ENCODE assay signal across 8 mouse cellular contexts in genomic region chr2:160366111-160366979, GRCm38 (mm10). TPM values are rescaled to one million over a fixed set of nuclear protein-coding genes. Genes with fewer than 3 reads are reported as not detected.
DNase-seq lines count a peak whose midpoint lies in the region; ATAC-seq lines count a peak whose summit lies in the region.

No protein-coding gene starts in this region.

- under 1% methylated on average over 94 of the region's 95 CpGs for WGBS in embryonic facial prominence, embryonic 13.5 days
- WGBS in hindbrain, embryonic 15.5 days = 1% methylated on average over 88 of the region's 95 CpGs
- WGBS in midbrain, embryonic 10.5 days = under 1% methylated on average over 95 of the region's 95 CpGs

- no peaks in the 10 kb centered on the region for H3K9me3 ChIP-seq in embryonic facial prominence, embryonic 13.5 days
- H3K9me3 ChIP-seq in hindbrain, embryonic 15.5 days = no peaks in the 10 kb centered on the region
- no peaks in the 10 kb centered on the region for H3K9me3 ChIP-seq in midbrain, embryonic 10.5 days (replicated peaks)

- H3K36me3 ChIP-seq in embryonic facial prominence, embryonic 13.5 days = no peaks in the 10 kb centered on the region
- no peaks in the 10 kb centered on the region for H3K36me3 ChIP-seq in hindbrain, embryonic 15.5 days
- no peaks in the 10 kb centered on the region for H3K36me3 ChIP-seq in midbrain, embryonic 10.5 days

- H3K27ac ChIP-seq in embryonic facial prominence, embryonic 13.5 days = peak overlapping the region; percentile 90
- peak overlapping the region; percentile 82 for H3K27ac ChIP-seq in hindbrain, embryonic 15.5 days (replicated peaks)
- H3K27ac ChIP-seq in midbrain, embryonic 10.5 days (replicated peaks) = peak overlapping the region; percentile 88

- peak; percentile 35 for DNase-seq in left cerebral cortex, postnatal 4 days
- no peak for DNase-seq in left cerebral cortex, adult 11 months (ENCODE audit: low spot score)
- DNase-seq in midbrain, embryonic 10.5 days (ENCODE audit: low spot score) = no peak
- no peak for DNase-seq in right cerebral cortex, postnatal 25 days
- no peak for DNase-seq in right cerebral cortex, adult 2 months (ENCODE audit: low spot score in 2 of 2)

- intact Hi-C loops in left cerebral cortex, postnatal 4 days (cut with DNase I) = loop anchor here (5.0 to 10.0 kb wide), 3 partner anchors 211 to 1454 kb away; no protein-coding TSS in a partner anchor

- H3K4me3 ChIP-seq in embryonic facial prominence, embryonic 13.5 days = peak overlapping the region; percentile 65
- H3K4me3 ChIP-seq in hindbrain, embryonic 15.5 days = peak overlapping the region; percentile 54
- H3K4me3 ChIP-seq in midbrain, embryonic 10.5 days = peak overlapping the region; percentile 68

- peaks cover 77% of the 10 kb centered on the region for H3K27me3 ChIP-seq in embryonic facial prominence, embryonic 13.5 days
- H3K27me3 ChIP-seq in hindbrain, embryonic 15.5 days = peaks cover 57% of the 10 kb centered on the region
- H3K27me3 ChIP-seq in midbrain, embryonic 10.5 days (ENCODE audit: low read depth, poor library complexity, severe bottlenecking) = peaks cover 87% of the 10 kb centered on the region

- H3K4me1 ChIP-seq in embryonic facial prominence, embryonic 13.5 days = peaks cover 56% of the 10 kb centered on the region
- peaks cover 49% of the 10 kb centered on the region for H3K4me1 ChIP-seq in hindbrain, embryonic 15.5 days (replicated peaks)
- peaks cover 60% of the 10 kb centered on the region for H3K4me1 ChIP-seq in midbrain, embryonic 10.5 days

- ATAC-seq in embryonic facial prominence, embryonic 13.5 days (ENCODE audit: insufficient number of reproducible peaks, insufficient read depth, low FRiP score, low TSS enrichment, low read depth) = no peak
- ATAC-seq in hindbrain, embryonic 15.5 days (ENCODE audit: low FRiP score, low read depth) = peak; percentile 23
- ATAC-seq in frontal cortex, adult (ENCODE audit: low TSS enrichment) = no peak

- peak overlapping the region; percentile 84 for H3K9ac ChIP-seq in embryonic facial prominence, embryonic 13.5 days
- H3K9ac ChIP-seq in hindbrain, embryonic 15.5 days = peak overlapping the region; percentile 59

- H3K4me2 ChIP-seq in embryonic facial prominence, embryonic 13.5 days = peak overlapping the region; percentile 93
- peak overlapping the region; percentile 98 for H3K4me2 ChIP-seq in hindbrain, embryonic 15.5 days

RNA-seq across cellular contexts. Expression of gene Mafb, which starts 0.5 kb away (rescaled TPM):
- total RNA-seq in left cerebral cortex, postnatal 4 days (2021) = 10 to 100 TPM; 27.8 to 31.9 TPM
- 24.2 and 26.8 TPM in 2 replicates for polyA plus RNA-seq in embryonic facial prominence, embryonic 13.5 days (2015; fragmentation: Nextera tagmentation; extraction: Ambion mirVana)
- 21.9 and 30.8 TPM in 2 replicates for polyA plus RNA-seq in hindbrain, embryonic 15.5 days (2015; fragmentation: Nextera tagmentation; extraction: Ambion mirVana)
- polyA plus RNA-seq in midbrain, embryonic 10.5 days (2016; fragmentation: Nextera tagmentation; extraction: Ambion mirVana) = 3.3 and 4.1 TPM in 2 replicates

RNA-seq across cellular contexts. Expression of gene Gm826, which starts 32.4 kb away (rescaled TPM):
- total RNA-seq in left cerebral cortex, postnatal 4 days (2021) = under 1 TPM in 1 of 2 experiments, not detected in 1; 0.50 TPM
- polyA plus RNA-seq in embryonic facial prominence, embryonic 13.5 days (2015; fragmentation: Nextera tagmentation; extraction: Ambion mirVana) = 0.95 TPM in 1 of 2 replicates, not detected in the other
- polyA plus RNA-seq in hindbrain, embryonic 15.5 days (2015; fragmentation: Nextera tagmentation; extraction: Ambion mirVana) = not detected in 2 replicates
- polyA plus RNA-seq in midbrain, embryonic 10.5 days (2016; fragmentation: Nextera tagmentation; extraction: Ambion mirVana) = 0.35 TPM in 1 of 2 replicates, not detected in the other
